Mouse (Mus musculus) heart, adult 2 months (tissue): Measurements from ENCODE around the gene Fam120c.

Source experiments
- CTCF ChIP-seq: fragments of 200-600 bp; IDR thresholded peaks from 2 replicates; pipeline ENCODE4 v1.8.1; 2022; ENCODE audit warnings: antibody characterized with exemption, mild to moderate bottlenecking, moderate library complexity
- EP300 ChIP-seq: fragments of 200-500 bp; IDR thresholded peaks from 2 replicates; pipeline ENCODE4 v1.6.1; 2011; ENCODE audit warnings: low read depth, low read length, control low read depth; ENCODE audit not compliant: insufficient read depth

DNA sequence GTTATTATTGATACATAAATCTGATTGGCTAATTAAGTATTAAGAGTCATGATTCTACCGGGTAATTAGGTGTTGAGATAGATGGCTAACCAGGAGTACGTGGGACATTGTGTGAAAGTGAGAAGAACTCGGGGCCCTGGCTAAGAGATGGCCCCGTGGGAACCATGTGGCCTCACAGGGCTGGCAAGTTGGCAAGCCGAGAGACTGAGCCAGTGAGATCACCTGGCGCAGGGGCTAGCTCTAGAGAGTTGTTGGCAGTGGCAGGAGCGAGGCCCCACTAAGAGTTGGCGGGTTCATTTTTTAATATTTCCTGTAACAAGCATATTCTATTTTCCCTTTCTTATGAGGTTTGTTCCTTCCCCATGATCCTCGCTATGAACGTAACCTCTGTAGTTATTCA is 74.8 kb downstream of the Fam120c start:
- TF ChIP-seq CTCF (no peak), EP300 (no peak)
